Mouse (Mus musculus): ENCODE results near the gene Gm21721. TPM values are rescaled to one million over a fixed set of nuclear protein-coding genes. Genes with fewer than 3 reads are reported as not detected.

The Gm21721 gene
- not detected in 2 replicates for polyA plus RNA-seq (2012; ENCODE audit: low replicate concordance)

GRCm38 (mm10) chrY:9202090-9202489 lies at the start of gene Gm21721:
TSS of gene Gm21721 (minus strand) at chrY:9202190.

Other genes with a start within 250 kb of the Gm21721 start
- gene Gm21292, start 68.3 kb downstream of the Gm21721 start, polyA plus RNA-seq (2012; ENCODE audit: low replicate concordance): not detected in 2 replicates
- gene Gm21812, start 145.0 kb upstream of the Gm21721 start, polyA plus RNA-seq (2012; ENCODE audit: low replicate concordance): not detected in 2 replicates
- gene Gm21874, start 214.0 kb upstream of the Gm21721 start, polyA plus RNA-seq (2012; ENCODE audit: low replicate concordance): not detected in 2 replicates